Mouse (Mus musculus) thymus, postnatal 10 days (tissue): ENCODE measurements around the gene Ccl27a.
A peak's percentile ranks its signal among the peaks of the same experiment; 100 is the strongest.

Experiments used
- DNase-seq, 2 experiments: peaks; one replicate each; pipeline ENCODE4 v3.0.0; 2021; ENCODE audit warnings: low spot score in 2 of 2

Ccl27a gene

GRCm38 (mm10) chr4:41755338-41756305, 18.4 kb downstream of the Ccl27a start, which contains the start of gene Sigmar1:
Gene Sigmar1 (minus strand): TSS chr4:41756157.
- DNase-seq = peak; percentile 90 to 91

DNA sequence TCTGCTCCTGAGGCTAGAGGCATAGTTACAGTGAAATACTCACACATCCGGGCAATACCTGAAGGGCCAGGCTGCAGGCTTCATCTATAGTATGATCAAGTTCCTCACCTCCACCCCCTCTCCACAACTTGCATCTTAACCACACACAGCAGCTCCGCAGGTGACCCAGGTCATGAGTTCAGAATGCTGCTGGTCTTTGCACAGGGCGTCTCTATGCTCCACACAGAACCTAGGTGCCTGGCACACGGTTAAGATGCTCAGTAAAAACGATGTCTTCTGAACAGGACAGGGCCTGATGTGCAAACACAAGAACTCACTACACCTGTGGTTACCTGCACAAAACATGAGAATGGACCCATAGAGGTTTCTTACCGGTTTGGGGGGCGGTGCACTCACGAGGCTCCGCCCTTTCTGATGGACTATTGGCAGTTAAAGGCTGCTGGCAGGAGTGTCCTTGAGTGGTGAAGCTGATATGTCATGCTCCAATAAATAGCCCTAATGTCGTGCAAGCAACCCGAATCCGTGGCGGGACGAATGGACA, 19.2 kb downstream of the Ccl27a start, which contains the start of gene Galt:
Gene Galt, plus strand, starts transcription at position 432 of the 541 bp plus-strand sequence.
- no peak for DNase-seq

DNA sequence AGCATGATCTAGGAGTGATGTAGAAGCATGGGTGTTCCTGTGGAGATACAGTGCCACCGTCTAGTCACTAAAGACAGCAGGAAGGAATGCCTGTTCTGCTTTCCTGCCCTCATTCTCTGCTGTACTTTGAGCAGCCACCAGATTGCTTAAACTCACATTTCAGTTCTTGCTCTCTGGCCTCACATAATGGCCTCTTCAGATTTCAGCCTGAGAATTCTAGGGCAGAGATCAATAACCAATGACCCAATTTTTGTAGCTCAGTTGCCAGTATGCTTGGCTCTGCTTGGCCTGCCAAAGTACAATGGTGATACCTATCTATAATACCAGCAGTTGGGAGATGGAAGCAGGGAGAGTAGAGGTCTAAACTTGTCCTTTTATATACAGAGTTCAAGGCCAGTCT, 29.0 kb downstream of the Ccl27a start:
- no peak for DNase-seq

GRCm38 (mm10) chr4:41744131-41744530, 29.9 kb downstream of the Ccl27a start:
- no peak for DNase-seq

- DNase-seq = peak; percentile 88
These were observed 32.9 kb downstream of the Ccl27a start for GRCm38 (mm10) chr4:41741158-41741560.

- peak in 1 of 2 experiments; percentile 16 for DNase-seq
These were observed 33.5 kb downstream of the Ccl27a start for GRCm38 (mm10) chr4:41740380-41741157.

GRCm38 (mm10) chr4:41739260-41739659, 34.8 kb downstream of the Ccl27a start:
- no peak for DNase-seq

DNA sequence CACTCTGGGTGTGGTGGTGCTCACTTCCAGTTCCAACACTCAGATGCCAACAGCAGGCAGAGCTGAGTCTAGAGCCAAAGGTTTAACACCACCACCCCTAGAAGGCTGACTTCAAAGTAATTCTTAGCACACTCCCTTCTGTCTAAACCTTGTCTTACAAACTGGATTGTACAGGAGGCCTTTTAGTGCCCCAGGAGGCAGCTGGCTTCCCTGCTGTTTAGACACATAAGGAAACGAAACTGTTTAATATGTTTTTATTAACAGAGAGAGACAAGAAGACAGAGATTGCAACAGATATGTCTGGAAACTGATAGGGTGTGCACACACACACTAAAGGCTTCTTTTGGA, 35.8 kb downstream of the Ccl27a start:
- no peak for DNase-seq

DNA sequence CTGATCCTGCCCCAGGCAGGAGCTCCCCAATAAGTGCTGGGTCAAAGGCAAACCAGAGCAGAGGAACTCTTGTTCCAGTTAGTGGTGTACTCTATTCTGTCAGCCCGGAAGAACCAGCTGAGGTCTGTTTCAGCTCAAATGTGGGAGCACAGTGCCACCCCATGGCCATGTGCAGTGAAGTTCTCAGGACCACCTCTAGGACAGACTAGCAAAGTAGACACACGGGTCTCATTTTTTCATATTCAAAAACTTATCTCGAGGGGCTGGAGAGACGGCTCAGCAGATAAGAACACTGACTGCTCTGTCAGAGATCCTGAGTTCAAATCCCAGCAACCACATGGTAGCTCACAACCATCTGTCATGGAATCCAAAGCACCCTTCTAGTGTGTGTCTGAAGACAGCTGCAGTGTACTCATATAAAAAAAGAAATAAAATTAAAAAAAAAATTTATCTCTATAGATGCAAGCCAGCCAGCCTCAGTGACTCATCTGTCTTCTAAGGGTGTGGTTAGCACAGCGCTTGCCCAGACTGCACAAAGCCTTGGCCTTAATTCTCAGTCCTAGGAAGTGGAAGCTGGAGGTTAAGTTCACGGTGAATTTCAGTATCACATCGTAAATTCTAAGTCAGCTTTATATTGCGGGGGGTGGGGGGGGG, 36.3 kb downstream of the Ccl27a start:
- peak; percentile 45 to 76 for DNase-seq

GRCm38 (mm10) chr4:41731052-41731765, 42.8 kb downstream of the Ccl27a start, which contains the start of gene Arid3c:
Gene Arid3c (minus strand): TSS chr4:41731142.
- peak in 1 of 2 experiments; percentile 47 for DNase-seq

GRCm38 (mm10) chr4:41726826-41727621, 47.0 kb downstream of the Ccl27a start:
- DNase-seq = no peak

- DNase-seq = peak; percentile 81 to 82
These were observed 51.1 kb downstream of the Ccl27a start, which contains the start of gene Dctn3 for GRCm38 (mm10) chr4:41722918-41723351. Gene Dctn3 (minus strand): TSS chr4:41723170.
